ENCODE assay signal across 38 mouse cellular contexts in the genomic region with DNA sequence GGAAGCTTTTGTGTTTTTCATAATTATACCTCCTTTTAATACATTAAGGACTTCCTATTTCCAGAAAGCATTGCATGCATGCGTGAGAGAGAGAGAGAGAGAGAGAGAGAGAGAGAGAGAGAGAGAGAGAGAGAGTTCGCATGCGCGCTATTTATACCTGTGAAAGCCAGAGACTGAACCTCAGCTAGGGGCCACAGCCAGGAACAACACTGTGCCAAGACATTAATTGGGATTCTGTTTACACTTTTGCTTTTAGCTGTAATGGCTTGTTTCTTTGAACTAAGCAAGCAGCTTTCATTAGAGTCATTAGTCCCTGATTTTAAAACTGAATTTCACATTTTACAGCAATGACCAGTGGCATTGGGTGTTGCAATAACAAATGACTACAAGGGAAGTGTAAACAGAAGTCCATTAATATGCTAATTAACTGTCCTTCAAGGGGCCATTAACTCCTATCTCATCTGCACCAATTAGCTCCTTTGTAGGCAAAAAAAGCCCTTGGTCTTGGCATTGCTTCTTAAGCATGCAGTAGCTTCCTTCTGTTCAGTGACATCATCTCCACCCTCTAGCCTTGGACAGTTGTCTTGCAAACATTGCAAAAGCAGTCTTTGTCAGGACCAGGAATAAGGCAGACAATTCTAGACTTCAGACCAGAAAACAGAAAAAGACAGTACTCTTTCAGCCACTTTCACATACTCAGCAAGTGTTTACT. TPM values are rescaled to one million over a fixed set of nuclear protein-coding genes. Genes with fewer than 3 reads are reported as not detected.
DNase-seq lines count a peak whose midpoint lies in the region; ATAC-seq and TF ChIP-seq lines count a peak whose summit lies in the region.
"Had no signal": no experiment of that assay in that cellular context is flagged by ENCODE, and none has a peak within 500 bp of the region (broad histone marks: within the 10 kb centered on the region; RNA-seq: fewer than 3 reads in every experiment).

No protein-coding gene starts in this region.

- no peak for TF ChIP-seq CTCF in liver, adult 2 months (IDR thresholded peaks at IDR 0.05; ENCODE audit: low read depth, low read length)

- H3K4me2 ChIP-seq in forebrain, embryonic 15.5 days (replicated peaks) = no peak overlapping the region
- H3K4me2 ChIP-seq: heart, embryonic 13.5 days; liver, embryonic 11.5 days; lung, embryonic 15.5 days; midbrain, embryonic 13.5 days had no signal

- intact Hi-C loops in left cerebral cortex, postnatal 10 days (cut with DNase I) = loop anchor here (10.0 kb wide), 1 partner anchor 104 kb away; no protein-coding TSS in a partner anchor

- H3K27ac ChIP-seq in liver, adult 2 months (replicated peaks; ENCODE audit: insufficient read depth, low read depth, low read length) = no peak overlapping the region
- H3K27ac ChIP-seq in forebrain, embryonic 15.5 days (replicated peaks) = no peak overlapping the region
- H3K27ac ChIP-seq: heart, embryonic 13.5 days; lung, embryonic 15.5 days; midbrain, embryonic 13.5 days; stomach, postnatal 0 days had no signal

- ATAC-seq in forebrain, embryonic 15.5 days (replicated peaks) = peak; percentile 66
- ATAC-seq in megakaryocyte-erythroid progenitor cell, adult 5-6 weeks (replicated peaks; ENCODE audit: low FRiP score, low TSS enrichment, poor library complexity, severe bottlenecking) = no peak
- ATAC-seq: activated CD4-positive, CD25-positive, alpha-beta regulatory T cell, adult 4 months; intestine, postnatal 0 days; midbrain, embryonic 13.5 days had no signal

- no peaks in the 10 kb centered on the region for H3K79me2 ChIP-seq in liver, adult 2 months (ENCODE audit: control insufficient read depth, insufficient read depth, low read length)

- DNase-seq in adrenal gland, adult 2 months = peak; percentile 15
- no peak for DNase-seq in adrenal gland, adult 18-20 months (ENCODE audit: low spot score in 2 of 2)
- peak; percentile 9 for DNase-seq in liver, adult 2 months (ENCODE audit: extremely low read depth, low read depth, low spot score)
- no peak for DNase-seq in liver
- peak; percentile 21 for DNase-seq in ZHBTc4 (ENCODE audit: low read depth, low spot score)
- DNase-seq in left cerebral cortex, postnatal 10 days (ENCODE audit: extremely low spot score in 1 of 2, low spot score in 2 of 2) = no peak
- DNase-seq: adrenal gland, postnatal 14 days; cerebellum, adult 2 months; cerebellum, postnatal 14 days; gastrocnemius, postnatal 10 days; heart, postnatal 10 days; kidney, adult 9 months; kidney, postnatal 10 days; layer of hippocampus, postnatal 36 days; right cerebral cortex, postnatal 4 days; thymus, adult 18-20 months; thymus, postnatal 25 days had no signal

- no peak overlapping the region for H3K4me3 ChIP-seq in liver, adult 2 months (ENCODE audit: insufficient read depth, low read depth, low read length)
- no peak overlapping the region for H3K4me3 ChIP-seq in forebrain, embryonic 15.5 days
- H3K4me3 ChIP-seq: heart, embryonic 13.5 days; lung, embryonic 15.5 days; midbrain, embryonic 13.5 days had no signal

- H3K4me1 ChIP-seq in liver, adult 2 months (ENCODE audit: control insufficient read depth, insufficient read depth, low read length) = peaks cover 6% of the 10 kb centered on the region; the same call in 1 of the 2 replicates
- no peaks in the 10 kb centered on the region for H3K4me1 ChIP-seq in forebrain, embryonic 15.5 days
- H3K4me1 ChIP-seq: heart, embryonic 13.5 days; lung, embryonic 15.5 days; midbrain, embryonic 13.5 days had no signal

- TF ChIP-seq POLR2A in liver, adult 2 months (IDR thresholded peaks at IDR 0.05; ENCODE audit: extremely low read depth, insufficient read depth, low read length) = no peak

- no peaks in the 10 kb centered on the region for H3K36me3 ChIP-seq in liver, adult 2 months (ENCODE audit: control insufficient read depth, insufficient read depth, low read length)
- no peaks in the 10 kb centered on the region for H3K36me3 ChIP-seq in forebrain, embryonic 15.5 days
- H3K36me3 ChIP-seq: heart, embryonic 13.5 days; lung, embryonic 15.5 days; midbrain, embryonic 13.5 days had no signal

- no peaks in the 10 kb centered on the region for H3K27me3 ChIP-seq in liver, adult 2 months (ENCODE audit: control insufficient read depth, insufficient read depth, low read length)
- H3K27me3 ChIP-seq in forebrain, embryonic 15.5 days = no peaks in the 10 kb centered on the region
- H3K27me3 ChIP-seq: CH12.LX; heart, embryonic 13.5 days; lung, embryonic 15.5 days; midbrain, embryonic 13.5 days had no signal

- H3K9me3 ChIP-seq in forebrain, embryonic 15.5 days = no peaks in the 10 kb centered on the region
- H3K9me3 ChIP-seq: heart, embryonic 13.5 days; lung, embryonic 15.5 days; midbrain, embryonic 13.5 days had no signal

- WGBS in liver, adult 2 months = 84% methylated on average over 4 of the region's 4 CpGs
- WGBS in forebrain, embryonic 15.5 days = 39% methylated on average over 4 of the region's 4 CpGs

- no peak overlapping the region for H3K9ac ChIP-seq in liver, adult 2 months (ENCODE audit: low read depth, low read length)
- no peak overlapping the region for H3K9ac ChIP-seq in forebrain, embryonic 15.5 days (replicated peaks)
- H3K9ac ChIP-seq: heart, embryonic 13.5 days; lung, embryonic 15.5 days; midbrain, embryonic 13.5 days had no signal

RNA-seq across cellular contexts. Expression of a gene that starts 14.9 kb away (rescaled TPM):
- not detected for total RNA-seq in adrenal gland, adult 2 months (2021)
- polyA plus RNA-seq in adrenal gland, adult 2 months (2012; rRNA removed) = not detected in 2 replicates
- not detected for total RNA-seq in adrenal gland, adult 18-20 months (2021)
- total RNA-seq in liver, adult 2 months (2014; rRNA removed) = not detected in 2 replicates
- not detected in 2 replicates for polyA plus RNA-seq in liver, adult 2 months (2012; rRNA removed)
- 0.05 TPM in 1 of 2 replicates, not detected in the other for polyA plus RNA-seq in forebrain, embryonic 15.5 days (2015; fragmentation: Nextera tagmentation; extraction: Ambion mirVana)
- total RNA-seq in left cerebral cortex, postnatal 10 days (2021) = not detected
- not detected in 2 replicates for total RNA-seq in megakaryocyte-erythroid progenitor cell, adult 5-6 weeks (2014; fragmentation: Nextera tagmentation)
- total RNA-seq in megakaryocyte-erythroid progenitor cell, adult 5-6 weeks (2017) = not detected in 2 replicates
- total RNA-seq: adrenal gland, postnatal 14 days; CH12.LX; heart, adult 8-10 months; layer of hippocampus, postnatal 36 days; megakaryocyte progenitor cell, adult 5-6 weeks; MEL; monocyte, adult 5-6 weeks had no signal
- polyA plus RNA-seq: activated CD4-positive, CD25-positive, alpha-beta regulatory T cell, adult 4 months; cerebellum, adult 2 months; cortical plate, adult 2 months; embryonic facial prominence, embryonic 11.5 days; gonadal fat pad, adult 2 months; hindbrain, embryonic 11.5 days; intestine, postnatal 0 days; large intestine, adult 2 months; limb, embryonic 11.5 days; liver, embryonic 11.5 days; midbrain, embryonic 13.5 days; spleen, adult 2 months had no signal

Comparison
In these comparisons a context has a peak if more than half of its experiments do, and no peak if none do; other contexts are left out.
1. DNase-seq: peak in adrenal gland, adult 2 months (single experiment), liver, adult 2 months (single experiment) and ZHBTc4 (single experiment); none in adrenal gland, adult 18-20 months (0 of 2), liver (single experiment) and left cerebral cortex, postnatal 10 days (0 of 2).